Mouse (Mus musculus) right cerebral cortex, adult 18-20 months (tissue): Measurements from ENCODE around the gene Gnb1.

Source experiments
- DNase-seq: peaks from one replicate; pipeline ENCODE4 v3.0.0; 2022; ENCODE audit warnings: mixed read lengths

Gnb1 gene

GRCm38 (mm10) chr4:155485521-155485920 is 5.6 kb upstream of the Gnb1 start:
- DNase-seq = no peak

GRCm38 (mm10) chr4:155487746-155488145 is 3.4 kb upstream of the Gnb1 start:
- no peak for DNase-seq

- peak; percentile 28 for DNase-seq
These were observed 2.7 kb upstream of the Gnb1 start for GRCm38 (mm10) chr4:155488232-155489025.

- no peak for DNase-seq
These were observed 1.8 kb upstream of the Gnb1 start for GRCm38 (mm10) chr4:155489101-155489970.

DNA sequence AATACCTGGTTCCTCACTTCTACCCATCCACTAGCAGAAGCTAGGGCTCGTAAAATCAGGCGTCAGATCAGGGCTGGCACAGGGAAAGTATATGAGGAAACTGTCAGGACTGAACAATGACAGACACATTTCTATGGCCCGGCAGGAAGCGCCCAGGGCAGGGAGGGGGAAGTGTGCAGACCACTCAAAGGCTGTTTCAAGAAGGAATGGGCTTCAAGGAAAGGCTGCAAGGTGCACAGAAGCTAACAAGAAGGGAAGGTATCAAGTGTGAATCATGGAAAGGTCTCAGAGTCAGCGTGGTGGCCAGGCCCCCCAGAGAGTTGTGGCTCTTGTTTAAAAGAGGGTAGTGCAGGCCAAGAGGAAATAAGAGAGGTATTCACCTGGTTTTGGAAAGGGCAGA is 705 bp upstream of the Gnb1 start:
- DNase-seq = no peak

GRCm38 (mm10) chr4:155491529-155492130 is 469 bp downstream of the Gnb1 start:
- DNase-seq = no peak

GRCm38 (mm10) chr4:155492131-155492633 is 1.0 kb downstream of the Gnb1 start:
- peak; percentile 38 for DNase-seq

DNA sequence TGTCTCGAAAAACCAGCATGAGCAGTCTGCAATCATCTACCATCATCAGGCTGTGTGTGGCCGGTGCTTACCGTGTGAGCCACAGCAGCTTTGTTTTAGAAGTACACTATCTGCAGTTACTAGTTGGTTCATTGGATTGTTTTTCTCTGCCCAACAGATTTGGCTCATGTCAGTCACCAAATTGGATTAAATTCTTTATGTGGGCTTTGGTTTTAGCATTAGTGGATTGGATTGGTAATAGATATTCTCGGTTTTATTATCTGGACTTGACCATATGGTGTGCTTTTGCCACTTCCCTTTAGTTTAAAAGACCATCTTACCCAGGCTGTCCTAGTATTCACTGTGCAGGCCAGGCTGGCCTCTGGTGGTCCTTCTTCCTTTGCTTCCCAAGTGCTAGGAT is 3.7 kb downstream of the Gnb1 start:
- no peak for DNase-seq

DNA sequence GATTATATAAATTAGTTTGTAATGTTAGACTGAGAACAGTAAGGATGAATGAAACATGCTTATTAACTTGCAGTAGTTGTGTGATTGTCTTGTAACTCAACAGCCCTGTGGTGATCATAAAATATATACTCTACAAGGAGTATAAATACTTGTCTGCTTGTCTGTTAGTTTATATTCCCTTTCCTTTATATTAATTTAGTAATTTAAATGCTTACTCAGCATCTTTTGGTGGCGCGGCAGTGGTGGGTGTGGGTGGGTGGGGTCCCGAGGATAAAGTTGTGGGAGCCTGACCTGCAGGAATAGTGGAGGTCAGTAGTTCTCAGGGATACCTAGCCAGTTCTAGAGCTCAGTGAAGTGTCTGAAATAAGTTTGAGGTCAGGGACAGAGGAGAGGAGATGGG is 6.8 kb downstream of the Gnb1 start:
- no peak for DNase-seq

- no peak for DNase-seq
These were observed 10.0 kb downstream of the Gnb1 start for GRCm38 (mm10) chr4:155501126-155501525.

DNA sequence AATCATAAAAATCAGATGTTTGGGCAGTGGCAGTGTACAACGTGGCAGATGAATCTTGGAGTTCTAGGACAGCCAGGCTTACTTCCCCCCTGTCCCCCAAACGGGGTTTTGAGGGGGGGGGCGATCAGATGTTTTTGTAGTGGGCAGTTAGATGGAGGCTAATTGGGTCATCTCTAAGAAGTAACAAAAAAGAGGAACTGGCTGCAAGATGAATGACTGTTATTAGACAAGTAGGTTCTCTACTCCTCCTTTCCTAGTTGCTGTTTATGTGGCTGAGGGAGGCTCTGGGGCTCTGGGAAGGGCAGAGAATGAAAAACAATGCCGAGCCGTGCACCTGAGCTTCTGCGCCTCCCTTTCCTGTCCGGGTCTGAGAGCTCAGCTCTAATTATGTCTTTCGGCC is 13.9 kb downstream of the Gnb1 start:
- no peak for DNase-seq

DNA sequence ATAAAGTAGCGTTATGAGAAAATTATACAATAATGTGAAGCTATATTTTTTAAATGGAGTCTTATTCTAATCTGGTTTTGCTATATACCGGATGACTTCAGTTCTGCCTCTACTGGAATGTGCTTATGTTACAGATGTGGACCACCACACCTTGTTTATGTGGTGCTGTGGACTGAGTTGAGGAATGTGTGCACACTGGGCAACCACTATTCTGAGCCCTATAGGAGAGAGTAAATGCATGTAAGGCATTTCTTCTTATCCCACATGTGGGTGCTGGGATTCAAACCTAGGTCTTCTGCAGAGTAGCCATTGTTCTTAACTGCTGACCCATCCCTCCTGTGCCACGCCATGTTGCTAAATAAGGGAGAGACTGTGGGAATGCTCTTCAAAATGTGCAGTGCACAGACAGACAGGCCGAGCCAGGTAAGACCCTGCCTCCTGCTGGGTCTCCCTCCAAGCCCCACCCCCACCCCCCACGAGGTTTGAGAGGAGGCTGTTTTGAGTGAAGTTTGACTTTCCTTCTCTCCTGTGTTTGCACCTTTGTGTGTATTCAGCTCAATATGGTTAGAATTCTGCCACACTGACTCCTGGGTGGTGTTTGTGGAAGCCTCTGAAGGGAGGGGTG is 14.6 kb downstream of the Gnb1 start:
- DNase-seq = no peak

GRCm38 (mm10) chr4:155508614-155509013 is 17.5 kb downstream of the Gnb1 start:
- no peak for DNase-seq

- no peak for DNase-seq
These were observed 19.8 kb downstream of the Gnb1 start for GRCm38 (mm10) chr4:155510981-155511380.

DNA sequence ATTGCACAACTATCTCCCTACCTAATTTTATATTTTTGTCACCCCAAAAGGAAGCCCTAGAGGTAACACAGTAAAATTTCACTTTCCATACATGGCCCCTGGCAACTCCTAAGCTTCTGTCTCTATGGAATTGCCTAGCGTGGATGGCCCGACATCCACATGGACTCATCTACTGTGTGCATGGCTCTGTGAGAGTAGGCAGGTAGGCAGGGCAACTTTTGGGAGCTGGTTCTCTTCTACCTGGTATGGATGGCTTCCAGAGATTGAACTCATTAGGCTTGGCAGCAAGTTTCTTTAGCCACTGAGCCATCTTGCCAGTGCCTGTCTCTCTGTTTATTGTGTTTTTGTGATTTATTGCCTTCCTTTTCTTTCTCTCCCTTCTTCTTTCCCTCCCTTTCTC is 23.6 kb downstream of the Gnb1 start:
- DNase-seq = no peak

- DNase-seq = no peak
These were observed 26.9 kb downstream of the Gnb1 start for GRCm38 (mm10) chr4:155517948-155518517.

- no peak for DNase-seq
These were observed 31.2 kb downstream of the Gnb1 start for GRCm38 (mm10) chr4:155522327-155522726.

- no peak for DNase-seq
These were observed 34.6 kb downstream of the Gnb1 start for GRCm38 (mm10) chr4:155525751-155526150.

DNA sequence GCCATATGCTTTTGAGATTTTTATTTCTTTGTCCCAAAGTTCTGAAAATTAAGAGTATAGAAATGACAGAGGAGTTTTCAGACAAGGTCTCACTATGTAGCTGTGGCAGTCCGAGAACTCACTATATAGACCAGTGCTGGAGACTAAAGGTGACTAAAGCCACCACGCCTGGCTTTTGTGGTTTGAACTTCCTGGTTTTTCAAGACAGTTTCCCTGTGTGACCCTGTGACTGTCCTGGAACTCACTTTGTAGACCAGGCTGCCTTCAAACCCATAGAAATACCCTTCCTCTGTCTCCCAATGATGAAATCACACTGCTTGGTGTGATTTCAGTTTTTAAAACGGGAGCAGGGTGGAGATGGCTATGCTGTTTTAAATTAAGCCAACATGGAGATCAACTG is 38.1 kb downstream of the Gnb1 start:
- DNase-seq = no peak

- no peak for DNase-seq
These were observed 58.8 kb downstream of the Gnb1 start for GRCm38 (mm10) chr4:155549993-155550392.

DNA sequence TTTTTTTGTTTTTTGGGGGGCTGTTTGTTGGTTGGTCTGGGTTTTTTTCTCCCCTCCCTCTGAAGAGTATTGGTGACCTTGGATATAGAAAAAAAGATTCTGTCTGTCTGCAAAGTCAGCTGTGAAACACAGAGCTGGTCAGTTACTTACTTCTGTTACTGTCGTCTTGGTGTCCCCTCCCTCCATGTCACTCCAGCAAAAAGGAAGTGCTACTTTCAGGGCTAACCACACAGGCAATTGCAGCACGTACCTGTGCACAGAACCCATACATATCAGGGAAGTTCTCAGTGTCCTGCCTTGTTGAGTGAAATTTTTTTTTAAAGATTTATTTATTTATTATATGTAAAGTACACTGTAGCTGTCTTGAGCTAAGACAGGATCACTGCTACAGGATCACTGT is 59.3 kb downstream of the Gnb1 start:
- DNase-seq = no peak

GRCm38 (mm10) chr4:155551073-155551472 is 59.9 kb downstream of the Gnb1 start:
- DNase-seq = no peak
